Mouse (Mus musculus) spleen, postnatal 0 days (tissue): ENCODE results near the gene Qsox2. TPM values are rescaled to one million over a fixed set of nuclear protein-coding genes. Genes with fewer than 3 reads are reported as not detected.

Experiments used
- polyA plus RNA-seq: library from polyadenylated mRNA; unstranded; fragments of >200 nt; fragmentation: Nextera tagmentation; extraction: Ambion mirVana; gene quantifications from 2 replicates; pipeline ENCODE4 v1.2.1, GENCODE M21; 2015

Gene Qsox2
- polyA plus RNA-seq: 5.7 and 7.0 TPM in 2 replicates

DNA sequence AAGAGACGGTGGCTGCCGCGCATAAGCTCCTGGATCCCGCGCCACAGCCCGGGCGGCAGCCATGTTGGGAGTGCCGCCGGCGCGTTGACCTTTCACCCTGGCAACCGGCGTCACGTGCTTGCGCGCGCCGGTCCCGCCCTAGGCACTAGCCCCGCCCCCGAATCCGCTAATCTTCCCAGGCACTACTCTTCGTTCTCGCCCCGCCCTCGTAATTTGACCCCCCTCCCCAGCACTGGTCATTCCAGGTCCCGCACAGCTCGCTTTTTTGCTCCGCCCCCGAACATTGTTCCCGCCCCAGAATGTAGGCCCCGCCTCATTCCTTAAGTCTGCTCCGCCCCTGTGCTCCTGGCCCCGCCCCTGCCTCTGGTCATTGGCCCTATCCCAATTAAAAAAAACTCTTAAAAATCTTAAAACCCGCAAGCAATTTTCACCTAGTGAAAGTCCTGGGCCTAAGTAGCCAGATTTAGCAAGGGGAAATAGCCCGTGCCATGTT is at the start of gene Qsox2:
Qsox2 (minus strand) TSS at position 236 of the 493 bp plus-strand sequence.

DNA sequence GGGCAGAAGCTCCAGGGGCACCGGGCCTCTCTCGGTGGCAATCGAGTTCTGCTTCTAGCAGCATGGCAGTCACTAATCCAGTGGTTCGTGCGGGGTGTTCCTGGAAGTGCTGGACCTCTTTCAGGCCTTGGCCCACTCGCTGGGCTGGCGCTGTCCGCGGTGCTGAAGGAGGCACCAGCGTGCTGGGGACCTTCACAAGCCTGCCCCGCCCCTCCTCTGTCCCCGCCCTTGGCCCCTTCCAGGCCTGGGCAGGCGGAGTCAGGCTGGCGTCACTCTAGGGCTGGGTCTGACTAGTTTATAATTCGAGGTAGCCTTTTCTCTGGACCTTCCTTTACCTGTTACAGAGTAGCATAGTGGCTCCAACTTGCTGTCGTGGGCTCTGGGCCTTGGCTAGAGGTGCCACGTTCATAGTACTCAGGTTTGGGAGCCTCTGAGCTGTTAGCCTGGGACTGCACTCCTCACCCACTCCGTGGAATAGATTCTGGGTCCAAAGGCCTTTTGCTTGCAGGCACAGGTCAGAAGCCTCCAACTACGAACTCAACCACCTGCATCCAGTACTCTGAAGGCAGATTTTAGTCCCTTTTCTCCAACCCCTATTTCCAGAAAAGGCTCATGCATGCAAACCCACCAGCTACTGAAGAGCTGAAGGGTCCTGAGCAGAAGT is 29.1 kb downstream of the Qsox2 start, which contains the start of gene Lhx3:
Lhx3 (minus strand) TSS at position 164 of the 664 bp plus-strand sequence.

Other genes with a start within 250 kb of the Qsox2 start
- 382 and 458 TPM in 2 replicates for gene Ubac1, start 215.8 kb downstream of the Qsox2 start, polyA plus RNA-seq
- 2.8 and 3.0 TPM in 2 replicates for gene Nacc2, start 114.3 kb downstream of the Qsox2 start, polyA plus RNA-seq
- gene Lhx3, start 29.2 kb downstream of the Qsox2 start, polyA plus RNA-seq: not detected in 2 replicates
- gene Ccdc187, start 57.0 kb upstream of the Qsox2 start, polyA plus RNA-seq: 0.04 and 0.07 TPM in 2 replicates
- gene Gpsm1, start 78.0 kb upstream of the Qsox2 start, polyA plus RNA-seq: 5.4 and 7.8 TPM in 2 replicates
- gene Dnlz, start 114.6 kb upstream of the Qsox2 start, polyA plus RNA-seq: 8.7 and 10.4 TPM in 2 replicates
- gene Card9, start 123.4 kb upstream of the Qsox2 start, polyA plus RNA-seq: 4.3 and 6.3 TPM in 2 replicates
- 11.6 and 12.7 TPM in 2 replicates for gene Snapc4, start 143.1 kb upstream of the Qsox2 start, polyA plus RNA-seq
- 46.8 and 53.6 TPM in 2 replicates for gene Entr1, start 151.8 kb upstream of the Qsox2 start, polyA plus RNA-seq
- gene Pmpca, start 151.8 kb upstream of the Qsox2 start, polyA plus RNA-seq: 52.7 and 58.0 TPM in 2 replicates
- gene Inpp5e, start 171.7 kb upstream of the Qsox2 start, polyA plus RNA-seq: 7.2 and 7.6 TPM in 2 replicates
- 5.8 and 7.5 TPM in 2 replicates for gene Sec16a, start 207.7 kb upstream of the Qsox2 start, polyA plus RNA-seq